Mouse (Mus musculus): ENCODE results near the gene Atg9a.

DNA sequence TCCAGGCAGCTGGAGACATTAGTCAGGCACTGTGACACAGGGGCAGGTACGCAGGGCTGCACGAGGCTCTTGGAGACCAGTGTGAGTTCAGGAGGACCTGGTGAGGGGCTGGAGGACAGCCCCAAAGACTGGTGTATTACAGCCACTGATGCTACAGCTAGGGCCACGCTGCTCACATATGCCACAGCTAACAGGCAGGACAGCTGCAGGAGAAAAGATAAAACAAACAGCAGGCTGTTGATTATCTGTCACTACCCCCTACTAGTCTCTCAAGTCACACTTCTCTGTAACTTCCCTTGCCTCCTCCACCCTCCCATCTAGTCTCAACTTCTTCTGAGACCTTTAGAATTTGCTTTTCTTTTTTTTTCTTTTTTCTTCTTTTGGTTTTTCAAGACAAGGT is 55.3 kb downstream of the Atg9a start:
- TF ChIP-seq POLR2A (IDR thresholded peaks at IDR 0.05; ENCODE audit: borderline replicate concordance, insufficient read depth, low read length) (no peak), CTCF (IDR thresholded peaks at IDR 0.05; ENCODE audit: borderline replicate concordance, insufficient read depth, low read depth, low read length) (no peak)

Data from cerebellum, adult 2 months (tissue).